Mouse (Mus musculus) C2C12 (cell line): ENCODE data around the gene Bean1.

Experiments
- CTCF ChIP-seq: IDR thresholded peaks from one replicate; pipeline ENCODE4 v1.5.1; 2011; ENCODE audit not compliant: control insufficient read depth, insufficient read depth, insufficient read length
- USF1 ChIP-seq: IDR thresholded peaks from one replicate; pipeline ENCODE4 v1.6.1; 2011; ENCODE audit warnings: low read depth, mild to moderate bottlenecking, control low read depth, moderate library complexity

- no peak for TF ChIP-seq CTCF
- no peak for TF ChIP-seq USF1
Measured at GRCm38 (mm10) chr8:104143379-104143778, 26.9 kb upstream of the Bean1 start.
